Mouse (Mus musculus) MEL (cell line): ENCODE results near the gene Rubcn. TPM values are rescaled to one million over a fixed set of nuclear protein-coding genes. Genes with fewer than 3 reads are reported as not detected.

Experiments used
- DNase-seq: peaks from one replicate; pipeline ENCODE4 v3.0.0; 2011; ENCODE audit warnings: low read depth, low spot score
- H3K27ac ChIP-seq: 2 replicates; pipeline ENCODE4 v1.5.1; 2012; ENCODE audit warnings: low read depth, mild to moderate bottlenecking, control low read depth, low read length, moderate library complexity; ENCODE audit not compliant: control insufficient read depth
- H3K27me3 ChIP-seq, 2 experiments: fragments of 150-350 bp in 1 of 2; sonication (generic) in 1 of 2; 2 replicates each; pipeline ENCODE4 v1.6.1; 2012; ENCODE audit warnings: low read length in 2 of 2, mild to moderate bottlenecking in 2 of 2, improper control_type of control experiment in 1 of 2, moderate library complexity in 1 of 2; ENCODE audit not compliant: insufficient read depth in 2 of 2, control insufficient read depth in 1 of 2
- H3K36me3 ChIP-seq, 2 experiments: 2 replicates each; pipeline ENCODE4 v1.6.1; 2012 to 2014; ENCODE audit warnings: low read length in 2 of 2, improper control_type of control experiment in 1 of 2, inconsistent platforms in 1 of 2, mild to moderate bottlenecking in 1 of 2; ENCODE audit not compliant: insufficient read depth in 2 of 2, control insufficient read depth in 1 of 2
- H3K4me1 ChIP-seq, 2 experiments: fragments of 150-350 bp in 1 of 2; sonication (generic) in 1 of 2; 2 replicates each; pipeline ENCODE4 v1.6.1; 2012; ENCODE audit warnings: low read length in 2 of 2, improper control_type of control experiment in 1 of 2, mild to moderate bottlenecking in 1 of 2; ENCODE audit not compliant: insufficient read depth in 2 of 2, control insufficient read depth in 1 of 2
- H3K4me3 ChIP-seq, 2 experiments: fragments of 150-350 bp in 1 of 2; sonication (generic) in 1 of 2; 2 replicates each; pipeline ENCODE4 v1.5.1; 2012; ENCODE audit warnings: low read depth in 2 of 2, low read length in 2 of 2, mild to moderate bottlenecking in 2 of 2, moderate library complexity in 2 of 2, control low read depth in 1 of 2, improper control_type of control experiment in 1 of 2; ENCODE audit not compliant: control insufficient read depth in 1 of 2, insufficient read depth in 1 of 2
- H3K79me2 ChIP-seq: 2 replicates; pipeline ENCODE4 v1.6.1; 2012; ENCODE audit warnings: mild to moderate bottlenecking, low read length, moderate library complexity; ENCODE audit not compliant: control insufficient read depth, poor library complexity, insufficient read depth
- H3K9ac ChIP-seq: 2 replicates; pipeline ENCODE4 v1.6.1; 2012; ENCODE audit warnings: low read depth, mild to moderate bottlenecking, control low read depth, low read length, moderate library complexity; ENCODE audit not compliant: control insufficient read depth, poor library complexity, severe bottlenecking
- H3K9me3 ChIP-seq: fragments of 150-350 bp; sonication (generic); replicated peaks from 2 replicates; pipeline ENCODE4 v1.6.1; 2012; ENCODE audit warnings: mild to moderate bottlenecking, low read length, improper control_type of control experiment, moderate library complexity; ENCODE audit not compliant: insufficient read depth
- BHLHE40 ChIP-seq: IDR thresholded peaks from 2 replicates; pipeline ENCODE4 v1.6.1; 2012; ENCODE audit warnings: low read depth, mild to moderate bottlenecking, inconsistent platforms, low read length, improper control_type of control experiment, borderline replicate concordance
- CHD1 ChIP-seq: IDR thresholded peaks from 2 replicates; pipeline ENCODE4 v1.6.1; 2012; ENCODE audit warnings: low read depth, mild to moderate bottlenecking, inconsistent platforms, low read length, improper control_type of control experiment
- E2F4 ChIP-seq: IDR thresholded peaks from 2 replicates; pipeline ENCODE4 v1.6.1; 2011; ENCODE audit warnings: low read depth, low read length, improper control_type of control experiment, borderline replicate concordance
- ELF1 ChIP-seq: IDR thresholded peaks from 2 replicates; pipeline ENCODE4 v1.6.1; 2014; ENCODE audit warnings: low read depth, mild to moderate bottlenecking, inconsistent platforms, low read length, improper control_type of control experiment, moderate library complexity
- ETS1 ChIP-seq: IDR thresholded peaks from 2 replicates; pipeline ENCODE4 v1.6.1; 2012; ENCODE audit warnings: low read depth, mild to moderate bottlenecking, inconsistent platforms, low read length, improper control_type of control experiment, moderate library complexity
- HCFC1 ChIP-seq: IDR thresholded peaks from 2 replicates; pipeline ENCODE4 v1.6.1; 2012; ENCODE audit warnings: low read depth, mild to moderate bottlenecking, inconsistent platforms, low read length, improper control_type of control experiment, moderate library complexity
- JUND ChIP-seq: IDR thresholded peaks from 2 replicates; pipeline ENCODE4 v1.6.1; 2011; ENCODE audit warnings: low read depth, mild to moderate bottlenecking, improper control_type of control experiment, low read length
- KAT2A ChIP-seq: conservative IDR thresholded peaks from 2 replicates; pipeline ENCODE4 v1.6.1; 2012; ENCODE audit warnings: low read depth, low read length, improper control_type of control experiment, inconsistent platforms
- MAFK ChIP-seq: IDR thresholded peaks from 2 replicates; pipeline ENCODE4 v1.6.1; 2011; ENCODE audit warnings: low read depth, mild to moderate bottlenecking, low read length, improper control_type of control experiment, borderline replicate concordance
- MYC ChIP-seq: IDR thresholded peaks from 2 replicates; pipeline ENCODE4 v1.6.1; 2011; ENCODE audit warnings: low read depth, mild to moderate bottlenecking, low read length, improper control_type of control experiment, moderate library complexity
- NRF1 ChIP-seq: IDR thresholded peaks from 2 replicates; pipeline ENCODE4 v1.6.1; 2014; ENCODE audit warnings: low read depth, mild to moderate bottlenecking, inconsistent platforms, low read length, improper control_type of control experiment, moderate library complexity; ENCODE audit not compliant: poor library complexity, insufficient read depth, severe bottlenecking
- POLR2AphosphoS5 ChIP-seq: IDR thresholded peaks from 2 replicates; pipeline ENCODE4 v1.6.1; 2012; ENCODE audit warnings: low read depth, borderline replicate concordance, mild to moderate bottlenecking, inconsistent platforms, low read length, moderate library complexity, mixed read lengths
- RAD21 ChIP-seq: IDR thresholded peaks from 2 replicates; pipeline ENCODE4 v1.6.1; 2011; ENCODE audit warnings: mild to moderate bottlenecking, low read depth, low read length, improper control_type of control experiment
- SIN3A ChIP-seq: IDR thresholded peaks from 2 replicates; pipeline ENCODE4 v1.6.1; 2012; ENCODE audit warnings: low read length, improper control_type of control experiment, inconsistent platforms
- SMC3 ChIP-seq: IDR thresholded peaks from 2 replicates; pipeline ENCODE4 v1.6.1; 2011; ENCODE audit warnings: low read depth, low read length, improper control_type of control experiment
- TAL1 ChIP-seq: IDR thresholded peaks from 2 replicates; pipeline ENCODE4 v1.6.1; 2012; ENCODE audit warnings: mild to moderate bottlenecking, inconsistent platforms, low read length, moderate library complexity, mixed read lengths
- TBP ChIP-seq: IDR thresholded peaks from 2 replicates; pipeline ENCODE4 v1.8.0; 2011; ENCODE audit warnings: low read depth, low read length, improper control_type of control experiment
- TCF12 ChIP-seq: IDR thresholded peaks from 2 replicates; pipeline ENCODE4 v1.6.1; 2014; ENCODE audit warnings: low read depth, mild to moderate bottlenecking, inconsistent platforms, low read length, improper control_type of control experiment, moderate library complexity
- USF1 ChIP-seq: IDR thresholded peaks from 2 replicates; pipeline ENCODE4 v1.6.1; 2014; ENCODE audit warnings: low read depth, mild to moderate bottlenecking, inconsistent platforms, low read length, improper control_type of control experiment, moderate library complexity
- USF2 ChIP-seq, 2 experiments: IDR thresholded peaks; 2 replicates each; pipeline ENCODE4 v1.6.1; 2011 to 2012; ENCODE audit warnings: improper control_type of control experiment in 2 of 2, low read length in 2 of 2, borderline replicate concordance in 1 of 2, inconsistent platforms in 1 of 2, low read depth in 1 of 2, mild to moderate bottlenecking in 1 of 2; ENCODE audit not compliant: insufficient read depth in 1 of 2
- ZC3H11A ChIP-seq: IDR thresholded peaks from 2 replicates; pipeline ENCODE4 v1.6.1; 2012; ENCODE audit warnings: low read depth, mild to moderate bottlenecking, inconsistent platforms, low read length, improper control_type of control experiment
- ZNF384 ChIP-seq: IDR thresholded peaks from 2 replicates; pipeline ENCODE4 v1.6.1; 2012; ENCODE audit warnings: low read depth, mild to moderate bottlenecking, inconsistent platforms, low read length, improper control_type of control experiment
- polyA plus RNA-seq, 2 experiments: library from polyadenylated mRNA; stranded (reverse) in 1 of 2; unstranded in 1 of 2; fragments of >175 nt in 1 of 2; fragments of >200 nt in 1 of 2; gene quantifications; 2 replicates each; pipeline versions ENCODE4 v1.2.1 to v1.2.4; 2012; ENCODE audit warnings: low replicate concordance in 2 of 2, low read depth in 1 of 2; ENCODE audit not compliant: insufficient read length in 2 of 2, insufficient read depth in 1 of 2, missing spikeins in 1 of 2
- total RNA-seq: library from RNA; depleted of rRNA; stranded (reverse); fragments of 300-350 nt; gene quantifications from 2 replicates; pipeline ENCODE4 v1.2.3, GENCODE M21; 2012

The Rubcn gene
- total and polyA plus RNA-seq, 3 experiments: 10.2 to 14.6 TPM; not detected in 1

GRCm38 (mm10) chr16:32803901-32804300, 73.7 kb downstream of the Rubcn start:
- Histone ChIP-seq H3K79me2 (no peaks in the 10 kb centered on the region), H3K4me3 (no peak overlapping the region), H3K9ac (no peak overlapping the region), H3K4me1 (peaks cover 0 to 11% of the 10 kb centered on the region in 2 experiments; a peak in 2 of 4 replicates), H3K9me3 (no peaks in the 10 kb centered on the region), H3K27me3 (no peaks in the 10 kb centered on the region), H3K27ac (no peak overlapping the region), H3K36me3 (peaks cover 0 to 4% of the 10 kb centered on the region in 2 experiments; a peak in 1 of 4 replicates)
- TF ChIP-seq SIN3A: no peak
- TF ChIP-seq KAT2A: no peak
- TF ChIP-seq HCFC1: no peak
- TF ChIP-seq TCF12: no peak
- no peak for TF ChIP-seq E2F4
- no peak for TF ChIP-seq ELF1
- TF ChIP-seq POLR2AphosphoS5: no peak
- TF ChIP-seq TBP: no peak
- no peak for TF ChIP-seq ZC3H11A
- no peak for TF ChIP-seq NRF1
- no peak for TF ChIP-seq MAFK
- no peak for TF ChIP-seq TAL1
- TF ChIP-seq SMC3: no peak
- no peak for TF ChIP-seq CHD1
- TF ChIP-seq MYC: no peak
- no peak for TF ChIP-seq JUND
- TF ChIP-seq ETS1: no peak
- no peak for TF ChIP-seq ZNF384
- TF ChIP-seq RAD21: no peak
- no peak for DNase-seq

DNA sequence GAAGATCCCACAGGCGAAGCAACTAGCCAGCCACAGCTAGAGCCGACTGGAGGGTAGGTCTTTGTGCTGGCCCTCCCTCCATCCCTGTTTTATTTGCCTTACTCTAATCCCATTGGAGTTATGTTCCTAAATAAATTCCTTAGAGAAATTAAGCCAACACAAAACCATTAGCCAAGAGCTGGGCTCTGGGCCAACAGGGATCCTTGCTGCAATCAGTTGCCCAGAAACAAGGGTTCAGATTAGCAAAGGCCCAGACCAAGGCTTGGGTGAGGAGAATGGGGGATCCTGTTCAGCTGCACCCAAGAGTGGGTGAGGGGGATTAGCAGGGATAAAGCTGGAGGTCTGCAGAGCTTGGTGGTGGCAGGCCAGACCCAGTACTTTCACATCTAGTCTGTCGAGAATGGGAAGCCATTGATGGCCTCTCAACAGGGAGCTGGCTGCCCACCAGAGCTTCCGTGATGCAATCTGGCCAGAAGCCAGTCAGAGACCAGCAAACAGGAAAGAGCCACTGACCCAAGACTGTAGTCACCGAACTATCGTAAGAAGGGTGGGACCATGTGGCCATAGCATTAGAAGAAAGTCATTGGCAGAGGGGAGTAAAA, 74.2 kb downstream of the Rubcn start:
- no peaks in the 10 kb centered on the region for H3K27me3 ChIP-seq
- no peak overlapping the region for H3K4me3 ChIP-seq
- no peaks in the 10 kb centered on the region for H3K9me3 ChIP-seq
- H3K27ac ChIP-seq: no peak overlapping the region
- H3K79me2 ChIP-seq: no peaks in the 10 kb centered on the region
- no peak overlapping the region for H3K9ac ChIP-seq
- H3K4me1 ChIP-seq: peaks cover 0 to 11% of the 10 kb centered on the region in 2 experiments; a peak in 2 of 4 replicates
- TF ChIP-seq USF1: no peak
- TF ChIP-seq MAFK: no peak
- no peak for TF ChIP-seq ZNF384
- no peak for TF ChIP-seq USF2 (IDR thresholded peaks at IDR 0.05; ENCODE audit: borderline replicate concordance in 1 of 2, insufficient read depth in 1 of 2, low read depth in 1 of 2, low read length in 2 of 2)
- no peak for TF ChIP-seq BHLHE40
- DNase-seq: no peak
- H3K36me3 ChIP-seq: peaks cover 0 to 4% of the 10 kb centered on the region in 2 experiments; a peak in 1 of 4 replicates
